Mouse (Mus musculus) C2C12 (cell line): ENCODE data around the gene Adcy5.

Experiments
- CTCF ChIP-seq: IDR thresholded peaks from one replicate; pipeline ENCODE4 v1.5.1; 2011; ENCODE audit not compliant: control insufficient read depth, insufficient read depth, insufficient read length
- MAX ChIP-seq: IDR thresholded peaks from one replicate; pipeline ENCODE4 v1.6.1; 2011; ENCODE audit warnings: mild to moderate bottlenecking, control low read depth
- MYOG ChIP-seq: IDR thresholded peaks from one replicate; pipeline ENCODE4 v1.6.1; 2011; ENCODE audit not compliant: control insufficient read depth, insufficient read length; ENCODE audit errors: extremely low read depth

- TF ChIP-seq CTCF (no peak), MAX (no peak), MYOG (no peak)
These were observed 24.4 kb downstream of the Adcy5 start for GRCm38 (mm10) chr16:35179082-35179481.
